Mouse (Mus musculus): ENCODE measurements around the gene Rreb1. TPM values are rescaled to one million over a fixed set of nuclear protein-coding genes. Genes with fewer than 3 reads are reported as not detected.
"Not testable (repeated sequence)": the region's sequence is repeated elsewhere in the genome, so short reads cannot be mapped to it uniquely, and the experiment has no call there.

The Rreb1 gene
- polyA plus RNA-seq, 3 experiments from 2014 or later: 0.91 to 6.8 (median 5.0) TPM

- ATAC-seq: peak; percentile 34
Observed at GRCm38 (mm10) chr13:37827263-37827995, 49.2 kb downstream of the Rreb1 start.

- no peak for ATAC-seq
Observed at GRCm38 (mm10) chr13:37827996-37828579, 49.9 kb downstream of the Rreb1 start.

GRCm38 (mm10) chr13:37828928-37829327 lies 50.7 kb downstream of the Rreb1 start:
- ATAC-seq: no peak

GRCm38 (mm10) chr13:37830256-37830655 lies 52.1 kb downstream of the Rreb1 start:
- no peak for ATAC-seq

- no peak for ATAC-seq
Observed at GRCm38 (mm10) chr13:37830874-37831311, 52.7 kb downstream of the Rreb1 start.

GRCm38 (mm10) chr13:37832481-37832880 lies 54.3 kb downstream of the Rreb1 start:
- no peak for ATAC-seq

- ATAC-seq: no peak
Observed at GRCm38 (mm10) chr13:37833500-37833899, 55.3 kb downstream of the Rreb1 start.

GRCm38 (mm10) chr13:37835296-37835695 lies 57.1 kb downstream of the Rreb1 start:
- ATAC-seq: no peak

- not testable (repeated sequence) for ATAC-seq
Observed at GRCm38 (mm10) chr13:37835811-37836210, 57.6 kb downstream of the Rreb1 start.

- no peak for ATAC-seq
Observed at GRCm38 (mm10) chr13:37837372-37837771, 59.2 kb downstream of the Rreb1 start.

- ATAC-seq: no peak
Observed at GRCm38 (mm10) chr13:37838260-37839183, 60.3 kb downstream of the Rreb1 start.

- no peak for ATAC-seq
Observed at GRCm38 (mm10) chr13:37843241-37843640, 65.0 kb downstream of the Rreb1 start.

GRCm38 (mm10) chr13:37843844-37844243 lies 65.6 kb downstream of the Rreb1 start:
- no peak for ATAC-seq

GRCm38 (mm10) chr13:37845156-37845555 lies 67.0 kb downstream of the Rreb1 start:
- no peak for ATAC-seq

GRCm38 (mm10) chr13:37845641-37846040 lies 67.4 kb downstream of the Rreb1 start:
- ATAC-seq: no peak

GRCm38 (mm10) chr13:37846507-37846906 lies 68.3 kb downstream of the Rreb1 start:
- no peak for ATAC-seq

- no peak for ATAC-seq
Observed at GRCm38 (mm10) chr13:37846962-37847570, 68.9 kb downstream of the Rreb1 start.

GRCm38 (mm10) chr13:37847601-37848358 lies 69.6 kb downstream of the Rreb1 start:
- no peak for ATAC-seq

- ATAC-seq: no peak
Observed at GRCm38 (mm10) chr13:37848438-37848837, 70.2 kb downstream of the Rreb1 start.

- no peak for ATAC-seq
Observed at GRCm38 (mm10) chr13:37851617-37852016, 73.4 kb downstream of the Rreb1 start.

- ATAC-seq: no peak
Observed at GRCm38 (mm10) chr13:37852850-37853249, 74.7 kb downstream of the Rreb1 start.

- ATAC-seq: peak; percentile 22
Observed at GRCm38 (mm10) chr13:37853441-37853840, 75.2 kb downstream of the Rreb1 start.
